Mouse (Mus musculus) small intestine, adult 2 months (tissue): Measurements from ENCODE around the gene Mipol1.

Source experiments
- CTCF ChIP-seq: fragments of 200-500 bp; IDR thresholded peaks from 2 replicates; pipeline ENCODE4 v1.5.1; 2012; ENCODE audit warnings: low read depth, mild to moderate bottlenecking, control low read depth, inconsistent platforms, low read length, moderate library complexity, mixed read lengths; ENCODE audit not compliant: insufficient replicate concordance, insufficient read length; ENCODE audit errors: extremely low read depth
- POLR2A ChIP-seq: fragments of 200-500 bp; IDR thresholded peaks from 2 replicates; pipeline ENCODE4 v1.6.1; 2012; ENCODE audit warnings: low read depth, mild to moderate bottlenecking, control low read depth, inconsistent platforms, low read length, moderate library complexity

DNA sequence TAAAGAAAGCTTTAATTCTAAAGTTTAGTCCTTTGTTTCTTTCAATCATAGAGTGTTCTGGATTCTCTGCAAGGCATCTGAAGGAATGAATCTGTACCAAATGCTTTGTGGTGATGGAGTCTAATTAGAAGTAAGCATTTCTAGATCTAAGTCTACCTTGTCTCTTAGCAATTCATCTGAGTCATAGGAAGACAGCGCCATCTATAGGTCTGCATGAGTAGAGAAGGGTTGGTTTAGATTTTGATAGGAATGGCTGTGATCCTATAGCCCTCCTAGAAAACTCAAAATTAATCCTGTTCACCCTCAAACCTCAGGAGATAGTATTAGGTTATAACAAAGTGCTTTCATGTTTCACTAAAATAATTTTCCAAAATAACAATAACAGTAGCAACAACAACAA is 44.8 kb upstream of the Mipol1 start:
- TF ChIP-seq POLR2A (no peak), CTCF (no peak)
